Mouse (Mus musculus) gastrocnemius, postnatal 14 days (tissue): Measurements from ENCODE around the gene Phospho1. TPM values are rescaled to one million over a fixed set of nuclear protein-coding genes. Genes with fewer than 3 reads are reported as not detected.
A peak's percentile ranks its signal among the peaks of the same experiment; 100 is the strongest.

Experiments
- DNase-seq: peaks from one replicate; pipeline ENCODE4 v3.0.0; 2021; ENCODE audit warnings: mixed read lengths
- intact Hi-C: fragments of 180-260 bp; cut with DNase I; formaldehyde crosslinking; loops from one replicate; pipeline ENCODE4 v1.15.1; 2025; ENCODE audit warnings: low total_unique reads
- total RNA-seq, 2 experiments: library from RNA; stranded (reverse); gene quantifications; 2 replicates each; pipeline ENCODE4 v1.2.3; 2021

Gene Phospho1
- total RNA-seq, 2 experiments from 2014 or later: 148 to 155 TPM

- no peak for DNase-seq
- intact Hi-C loops: no loop called here
These were observed 14.7 kb upstream of the Phospho1 start for GRCm38 (mm10) chr11:95809603-95810002.

GRCm38 (mm10) chr11:95810828-95811227, 13.5 kb upstream of the Phospho1 start:
- intact Hi-C loops: no loop called here
- DNase-seq: no peak

DNA sequence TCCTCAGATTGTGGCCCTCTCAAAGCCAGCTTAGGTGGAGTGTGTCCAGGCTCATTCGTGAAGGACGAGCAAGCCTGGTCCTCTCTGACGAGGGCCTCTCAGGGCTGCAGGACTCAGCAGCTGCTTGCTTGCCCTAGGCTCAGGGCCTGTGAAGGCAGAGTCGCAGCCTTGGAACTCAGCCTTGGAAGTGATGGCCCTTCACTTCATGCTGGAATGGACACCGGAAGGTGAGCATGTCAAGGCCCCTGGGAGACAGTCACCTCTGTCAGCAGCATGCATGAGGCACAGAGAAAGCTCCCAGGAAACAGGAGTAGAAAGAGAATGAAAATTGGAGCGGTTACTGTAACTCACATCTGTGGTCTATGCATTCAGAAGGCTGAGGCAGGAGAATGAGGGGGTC, 12.6 kb upstream of the Phospho1 start:
- no peak for DNase-seq
- intact Hi-C loops: no loop called here

DNA sequence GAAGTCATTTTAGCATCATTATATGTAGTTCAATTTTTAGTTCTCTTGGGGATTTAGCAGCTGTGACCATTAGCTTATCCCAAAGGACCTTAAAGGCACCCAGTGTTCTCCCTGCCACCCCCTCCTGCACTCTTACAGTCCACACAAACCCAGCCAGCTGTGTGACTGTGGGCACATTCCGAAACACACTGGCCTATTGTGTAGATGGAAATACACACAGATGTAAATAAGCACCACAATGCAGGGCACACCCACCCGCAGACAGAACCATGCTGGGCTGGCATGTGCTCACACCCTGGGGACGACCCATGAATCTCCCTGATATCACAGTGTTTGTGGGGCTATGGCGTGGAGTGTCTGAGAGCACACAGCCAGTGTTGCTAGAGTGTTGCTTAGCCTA, 12.1 kb upstream of the Phospho1 start:
- no peak for DNase-seq
- intact Hi-C loops: no loop called here

DNA sequence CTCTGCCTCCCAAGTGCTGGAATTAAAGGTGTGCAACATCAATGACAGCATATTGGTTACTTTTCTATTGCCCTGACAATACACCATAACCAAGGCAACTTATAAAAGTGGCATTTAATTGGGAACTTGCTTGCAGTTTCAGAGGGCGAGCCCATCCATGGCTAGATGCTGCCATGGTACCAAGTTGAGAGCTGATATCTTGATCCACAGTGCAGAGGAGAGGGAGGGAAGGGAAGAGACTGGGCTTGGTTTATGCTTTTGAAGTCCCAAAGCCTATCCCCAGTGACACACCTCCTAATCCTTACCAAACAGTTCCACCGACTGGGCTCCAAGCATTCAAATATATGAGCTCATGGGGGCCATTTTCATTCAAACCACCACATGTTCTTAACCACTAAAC, 10.2 kb upstream of the Phospho1 start:
- intact Hi-C loops: no loop called here
- no peak for DNase-seq

- intact Hi-C loops: no loop called here
- no peak for DNase-seq
These were observed 9.4 kb upstream of the Phospho1 start for GRCm38 (mm10) chr11:95814857-95815256.

GRCm38 (mm10) chr11:95815412-95815811, 8.9 kb upstream of the Phospho1 start:
- DNase-seq: no peak
- intact Hi-C loops: no loop called here

- DNase-seq: no peak
- intact Hi-C loops: no loop called here
These were observed 5.2 kb upstream of the Phospho1 start for GRCm38 (mm10) chr11:95819138-95819537.

DNA sequence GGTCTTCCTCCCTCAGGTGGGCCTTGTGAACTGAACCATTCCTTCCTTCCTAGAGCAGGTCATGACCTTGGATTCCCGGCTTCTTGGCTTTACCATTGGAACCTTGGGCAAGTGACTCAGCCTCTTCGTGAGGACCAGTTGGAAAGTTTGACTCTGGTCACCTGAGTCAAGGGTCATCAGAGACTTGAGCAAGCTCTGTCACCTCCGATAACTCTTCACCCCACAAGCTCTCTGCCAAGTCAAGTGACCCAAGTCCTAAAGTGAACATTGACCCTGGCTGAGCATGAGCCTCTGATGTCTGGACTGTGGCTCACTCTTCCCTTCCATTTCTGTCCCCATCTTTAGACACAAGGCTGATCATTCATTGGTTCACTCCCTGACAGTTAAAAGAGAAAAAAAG, 2.8 kb upstream of the Phospho1 start:
- DNase-seq: no peak
- intact Hi-C loops: no loop called here

GRCm38 (mm10) chr11:95822437-95822836, 1.9 kb upstream of the Phospho1 start:
- intact Hi-C loops: no loop called here
- DNase-seq: no peak

DNA sequence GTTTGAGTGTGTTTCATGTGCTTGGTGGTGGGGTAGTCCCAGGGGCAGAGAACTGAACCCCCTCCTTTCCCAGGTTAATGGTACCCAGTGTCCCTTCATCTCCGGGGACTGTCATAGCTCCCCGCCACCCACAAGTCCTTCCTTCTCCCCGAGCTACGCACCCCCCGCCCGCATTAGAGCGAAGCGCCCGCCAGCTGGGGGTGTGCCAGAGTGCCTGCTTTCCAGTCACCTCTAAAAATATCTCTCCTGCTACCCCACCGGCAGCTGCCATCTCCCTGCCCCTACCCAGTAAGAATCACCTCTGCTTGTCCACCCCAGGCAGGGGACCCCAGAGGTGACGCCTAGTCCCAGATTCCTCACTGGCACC, 561 bp downstream of the Phospho1 start:
- intact Hi-C loops: loop anchor here (5.0 kb wide), 1 partner anchor 53 kb away; no protein-coding TSS in a partner anchor
- DNase-seq: peak; percentile 85

DNA sequence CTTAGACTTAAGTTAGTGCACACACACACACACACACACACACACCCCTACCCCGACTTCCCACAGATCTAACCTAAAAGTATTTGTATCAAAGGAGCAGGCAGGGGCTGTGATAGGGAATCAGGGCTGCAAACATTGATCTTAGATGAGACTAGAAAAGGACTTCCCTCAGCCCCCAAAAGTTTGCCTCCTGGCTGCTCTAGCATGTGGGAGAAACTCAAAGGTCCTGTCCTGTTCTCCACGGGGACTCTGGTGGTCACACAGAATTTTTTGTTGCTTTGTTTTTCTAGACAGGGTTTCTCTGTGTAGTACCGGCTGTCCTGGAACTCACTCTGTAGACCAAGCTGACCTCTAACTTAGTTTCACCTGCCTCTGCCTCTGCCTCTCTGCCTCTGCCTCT, 1.3 kb downstream of the Phospho1 start:
- intact Hi-C loops: loop anchor here (5.0 kb wide), 1 partner anchor 53 kb away; no protein-coding TSS in a partner anchor
- no peak for DNase-seq

DNA sequence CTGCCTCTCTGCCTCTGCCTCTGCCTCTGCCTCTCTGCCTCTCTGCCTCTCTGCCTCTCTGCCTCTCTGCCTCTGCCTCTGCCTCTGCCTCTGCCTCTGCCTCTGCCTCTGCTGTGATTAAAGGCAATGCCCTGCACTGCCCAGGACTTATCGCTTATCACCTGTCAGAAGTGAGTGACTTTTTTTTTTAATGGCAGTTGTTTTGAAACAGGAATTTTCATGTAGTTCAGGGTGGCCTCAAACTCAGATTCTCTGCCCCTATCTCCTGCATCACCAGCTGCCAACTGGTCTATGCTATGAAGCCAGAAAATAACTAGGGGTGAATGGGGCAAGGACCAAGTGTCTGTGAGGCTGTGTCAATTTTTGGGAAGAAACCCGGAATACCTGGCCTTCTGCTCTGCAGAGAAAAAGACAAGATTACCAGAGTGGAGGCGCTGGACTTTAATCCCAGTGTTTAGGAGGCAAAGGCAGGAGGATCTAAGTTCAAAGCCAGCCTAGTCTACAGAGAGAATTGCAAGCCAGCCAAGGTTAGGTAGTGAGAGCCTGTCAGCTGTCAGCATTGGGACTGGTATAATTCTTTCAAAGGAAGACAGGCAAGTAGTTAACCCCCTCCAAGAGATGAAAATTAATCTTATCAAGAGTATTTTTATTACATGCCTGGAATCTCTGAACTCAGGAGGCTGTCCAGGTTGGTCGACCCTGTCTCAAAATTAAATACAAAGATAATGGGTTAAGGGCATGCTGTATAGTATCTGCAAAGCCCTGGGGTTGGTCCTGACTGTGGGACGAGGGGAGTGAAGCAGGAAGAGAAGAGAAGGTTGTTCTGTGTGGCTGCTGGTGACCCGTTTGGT, 2.2 kb downstream of the Phospho1 start:
- DNase-seq: no peak
- intact Hi-C loops: loop anchor here (5.0 kb wide), 1 partner anchor 54 kb away; no protein-coding TSS in a partner anchor

GRCm38 (mm10) chr11:95827168-95827447, 2.8 kb downstream of the Phospho1 start:
- no peak for DNase-seq
- intact Hi-C loops: loop anchor here (5.0 kb wide), 1 partner anchor 55 kb away; no protein-coding TSS in a partner anchor

DNA sequence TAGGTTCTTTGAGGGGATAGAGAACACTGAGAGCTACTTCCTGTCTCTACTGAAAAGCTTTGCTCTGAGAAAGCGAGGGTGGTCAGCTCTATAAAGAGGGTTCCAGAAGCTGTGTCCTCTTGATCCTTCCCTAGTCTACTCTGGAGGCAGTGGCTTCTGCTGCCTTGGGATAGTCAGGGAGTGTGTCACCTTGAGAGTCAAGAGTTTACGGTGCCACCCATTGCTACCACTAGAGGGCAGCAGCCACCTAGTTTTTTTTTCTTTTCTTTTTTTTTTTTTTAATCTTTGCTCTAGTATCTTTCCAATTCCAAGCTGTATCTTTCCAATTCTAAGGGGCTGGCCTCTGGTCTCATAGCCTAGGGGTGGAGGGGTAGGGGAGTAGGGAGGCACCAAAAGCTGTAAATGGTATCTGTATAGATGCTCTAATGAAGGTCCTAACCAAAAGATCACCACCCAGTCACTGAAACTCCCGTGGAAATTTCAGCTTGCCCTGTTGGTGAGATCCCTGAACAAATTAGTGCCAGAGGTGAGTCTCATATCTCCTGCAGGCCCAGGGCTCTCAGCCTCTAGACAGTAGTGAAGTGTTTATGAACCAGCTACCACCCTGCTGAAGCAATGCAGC, 3.3 kb downstream of the Phospho1 start:
- peak; percentile 62 for DNase-seq
- intact Hi-C loops: loop anchor here (2.0 to 5.0 kb wide), 2 partner anchors 25 to 55 kb away; no protein-coding TSS in a partner anchor

DNA sequence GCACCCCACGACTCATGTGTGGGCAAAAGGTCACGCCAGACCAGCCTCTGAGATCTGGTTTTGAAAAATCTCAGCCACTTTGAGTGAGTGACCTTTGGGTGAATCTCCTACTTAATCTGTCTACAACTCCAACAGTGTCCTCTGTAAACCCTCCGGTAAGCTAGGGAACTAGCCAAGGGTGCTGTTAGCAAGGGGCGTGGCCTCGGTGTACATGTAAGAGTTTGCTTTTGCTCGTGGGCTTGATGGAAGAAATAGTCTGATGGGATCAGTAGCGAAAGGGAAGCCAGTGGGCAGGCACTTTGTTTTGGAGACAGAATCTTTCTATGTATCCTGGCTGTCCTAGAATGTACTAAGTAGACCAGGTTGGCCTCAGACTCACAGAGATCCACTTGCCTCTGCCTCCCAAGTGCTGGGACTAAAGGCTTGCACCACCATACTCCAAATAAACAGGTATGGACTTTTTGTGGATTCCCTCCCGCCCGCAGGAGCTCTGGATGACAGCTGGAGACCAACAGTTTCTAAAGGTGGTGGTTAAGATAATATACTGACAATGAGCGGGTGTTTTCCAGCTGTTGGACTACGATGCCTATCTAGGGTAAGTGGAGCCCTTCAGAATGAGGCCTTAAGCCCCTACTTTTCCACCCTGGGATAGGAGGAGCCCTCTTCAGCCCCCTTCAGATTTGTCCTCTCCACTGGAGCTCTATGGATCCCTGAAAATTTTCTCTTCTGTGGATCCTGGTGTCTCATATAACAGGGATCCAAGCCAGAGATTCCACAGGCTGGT, 4.1 kb downstream of the Phospho1 start:
- intact Hi-C loops: loop anchor here (2.0 to 5.0 kb wide), 2 partner anchors 24 to 56 kb away; no protein-coding TSS in a partner anchor
- no peak for DNase-seq

DNA sequence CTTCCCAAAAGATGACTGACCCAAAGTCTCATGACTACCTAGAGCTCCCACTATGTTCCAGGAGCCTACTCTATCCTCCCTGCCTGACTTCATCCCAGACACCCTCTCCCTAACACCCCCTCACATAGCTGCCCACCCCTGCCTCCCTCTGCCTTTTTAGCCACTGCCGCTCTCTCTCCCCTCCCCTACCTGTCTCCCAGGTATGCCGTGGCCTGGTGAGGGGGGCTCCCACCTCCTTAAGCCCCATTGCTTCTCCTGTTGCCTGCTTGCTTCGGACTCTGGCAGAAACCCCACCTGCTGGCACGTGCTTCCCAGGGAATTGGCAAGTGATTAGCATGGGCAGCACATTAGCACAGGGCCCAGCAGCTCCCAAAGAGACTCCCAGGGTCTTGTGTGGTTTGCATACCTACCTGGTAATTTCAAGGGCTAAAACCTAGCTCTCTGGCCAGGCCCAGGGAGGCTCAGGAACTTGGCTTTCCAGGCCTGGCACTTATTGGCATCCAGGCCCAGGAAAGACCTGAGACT, 5.3 kb downstream of the Phospho1 start:
- intact Hi-C loops: loop anchor here (2.0 to 5.0 kb wide), 2 partner anchors 23 to 57 kb away; no protein-coding TSS in a partner anchor
- no peak for DNase-seq

DNA sequence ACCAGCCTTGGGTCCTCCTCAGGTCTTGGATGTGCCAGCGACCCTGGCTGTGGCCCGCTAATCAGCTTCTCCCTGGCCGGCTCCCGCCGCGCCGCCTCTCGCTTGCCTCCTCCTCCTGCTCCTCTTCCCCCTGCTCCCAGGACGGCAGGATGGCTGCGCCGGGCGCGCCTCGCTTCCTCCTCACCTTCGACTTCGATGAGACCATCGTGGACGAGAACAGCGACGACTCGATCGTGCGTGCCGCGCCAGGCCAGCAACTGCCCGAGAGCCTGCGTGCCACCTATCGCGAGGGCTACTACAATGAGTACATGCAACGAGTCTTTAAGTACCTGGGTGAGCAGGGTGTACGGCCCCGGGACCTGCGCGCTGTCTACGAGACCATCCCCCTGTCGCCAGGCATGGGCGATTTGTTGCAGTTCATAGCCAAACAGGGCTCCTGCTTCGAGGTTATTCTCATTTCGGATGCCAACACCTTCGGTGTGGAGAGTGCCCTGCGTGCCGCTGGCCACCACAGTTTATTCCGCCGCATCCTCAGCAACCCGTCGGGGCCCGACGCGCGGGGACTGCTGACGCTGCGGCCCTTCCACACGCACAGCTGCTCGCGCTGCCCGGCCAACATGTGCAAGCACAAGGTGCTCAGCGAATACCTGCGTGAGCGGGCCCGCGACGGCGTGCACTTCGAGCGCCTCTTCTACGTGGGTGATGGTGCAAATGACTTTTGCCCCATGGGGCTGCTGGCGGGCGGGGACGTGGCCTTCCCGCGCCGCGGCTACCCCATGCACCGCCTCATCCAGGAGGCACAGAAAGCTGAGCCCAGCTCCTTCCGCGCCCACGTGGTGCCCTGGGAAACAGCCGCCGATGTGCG, 6.3 kb downstream of the Phospho1 start:
- intact Hi-C loops: no loop called here
- no peak for DNase-seq

DNA sequence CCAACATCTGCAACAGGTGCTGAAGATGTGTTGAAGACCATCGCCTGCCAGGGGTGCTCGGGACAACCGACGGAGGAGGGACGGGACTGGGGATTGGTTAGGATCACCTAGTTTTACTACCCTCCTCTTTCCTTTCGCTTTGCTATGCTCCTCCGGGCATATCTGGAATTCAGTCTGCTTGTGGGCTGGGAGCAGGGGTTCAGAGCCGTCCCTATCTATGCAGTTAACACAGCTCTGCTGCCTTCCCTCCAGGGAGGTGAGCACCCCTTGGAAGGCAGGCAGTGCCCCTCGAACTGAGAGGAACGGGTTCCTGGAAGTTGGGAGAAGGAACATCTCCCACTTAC, 6.9 kb downstream of the Phospho1 start:
- intact Hi-C loops: no loop called here
- DNase-seq: no peak
